Mouse (Mus musculus) lung, embryonic 16.5 days (tissue): ENCODE results near the gene Fam136a. TPM values are rescaled to one million over a fixed set of nuclear protein-coding genes. Genes with fewer than 3 reads are reported as not detected.

Source experiments
- ATAC-seq: fragments of 200-750 bp; cut with Nextera tagmentation; 2 replicates; pipeline ENCODE4 v1.8.0; 2017; ENCODE audit warnings: low read depth, mild to moderate bottlenecking, moderate library complexity
- H3K27ac ChIP-seq: fragments of 300-500 bp; sonication (generic); 2 replicates; pipeline ENCODE4 v1.5.1; 2014; ENCODE audit warnings: mild to moderate bottlenecking, control low read depth, low read length
- H3K27me3 ChIP-seq: fragments of 300-500 bp; sonication (generic); 2 replicates; pipeline ENCODE4 v1.6.1; 2014; ENCODE audit warnings: low read depth, low read length, mixed read lengths; ENCODE audit not compliant: control insufficient read depth, insufficient read depth
- H3K36me3 ChIP-seq: fragments of 300-500 bp; sonication (generic); 2 replicates; pipeline ENCODE4 v1.6.1; 2014; ENCODE audit warnings: low read length; ENCODE audit not compliant: control insufficient read depth, insufficient read depth
- H3K4me1 ChIP-seq: fragments of 300-500 bp; sonication (generic); replicated peaks from 2 replicates; pipeline ENCODE4 v1.6.1; 2014; ENCODE audit warnings: low read length, mixed read lengths; ENCODE audit not compliant: control insufficient read depth, insufficient read depth
- H3K4me2 ChIP-seq: fragments of 300-500 bp; sonication (generic); 2 replicates; pipeline ENCODE4 v1.6.1; 2014; ENCODE audit warnings: low read depth, low read length, control low read depth
- H3K4me3 ChIP-seq: fragments of 300-500 bp; sonication (generic); 2 replicates; pipeline ENCODE4 v1.5.1; 2014; ENCODE audit warnings: mild to moderate bottlenecking, low read length, control low read depth
- H3K9ac ChIP-seq: fragments of 300-500 bp; sonication (generic); 2 replicates; pipeline ENCODE4 v1.6.1; 2014; ENCODE audit warnings: low read length, control low read depth
- H3K9me3 ChIP-seq: fragments of 300-500 bp; sonication (generic); 2 replicates; pipeline ENCODE4 v1.6.1; 2016; ENCODE audit warnings: low read length; ENCODE audit not compliant: control insufficient read depth
- WGBS: fragments of 180-500 bp; shearing (Covaris S2); extraction: QIAGEN DNeasy Blood & Tissue Kit; methylation state at CpG from one replicate; pipeline ENCODE4 v1.1.7; 2014; 5-methylcytosine and 5-hydroxymethylcytosine counted together
- polyA plus RNA-seq: library from polyadenylated mRNA; unstranded; fragments of >200 nt; fragmentation: Nextera tagmentation; extraction: Ambion mirVana; gene quantifications from 2 replicates; pipeline ENCODE4 v1.2.1, GENCODE M21; 2015

Fam136a gene
- polyA plus RNA-seq, 1 experiment from 2014 or later = 98.7 TPM

DNA sequence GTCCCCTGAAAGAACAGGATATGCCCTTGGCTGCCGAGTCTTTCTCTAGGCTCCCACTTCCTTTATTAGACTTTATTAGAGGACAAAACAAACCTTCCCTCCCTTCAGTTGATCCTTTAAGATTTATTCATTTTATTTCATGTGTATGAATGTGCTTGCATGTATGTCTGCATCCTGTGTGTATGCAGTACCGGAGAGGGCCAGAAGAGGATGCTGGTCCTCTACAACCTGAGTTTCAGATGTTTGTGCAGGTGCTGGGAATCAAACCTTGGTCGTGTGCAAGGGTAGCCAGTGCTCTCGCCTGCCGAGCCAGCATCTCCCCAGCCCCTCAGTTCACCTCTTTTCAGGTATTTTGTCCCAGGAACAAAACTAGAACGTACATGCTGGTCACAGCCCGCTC, 4.1 kb upstream of the Fam136a start:
- no peak overlapping the region for H3K4me2 ChIP-seq
- H3K36me3 ChIP-seq = no peaks in the 10 kb centered on the region
- no peak for ATAC-seq
- H3K27ac ChIP-seq = no peak overlapping the region
- H3K27me3 ChIP-seq = no peaks in the 10 kb centered on the region
- 81% methylated on average over 7 of the region's 7 CpGs for WGBS
- H3K9me3 ChIP-seq = no peaks in the 10 kb centered on the region
- H3K4me3 ChIP-seq = no peak overlapping the region
- peaks cover 6% of the 10 kb centered on the region for H3K4me1 ChIP-seq
- H3K9ac ChIP-seq = no peak overlapping the region

DNA sequence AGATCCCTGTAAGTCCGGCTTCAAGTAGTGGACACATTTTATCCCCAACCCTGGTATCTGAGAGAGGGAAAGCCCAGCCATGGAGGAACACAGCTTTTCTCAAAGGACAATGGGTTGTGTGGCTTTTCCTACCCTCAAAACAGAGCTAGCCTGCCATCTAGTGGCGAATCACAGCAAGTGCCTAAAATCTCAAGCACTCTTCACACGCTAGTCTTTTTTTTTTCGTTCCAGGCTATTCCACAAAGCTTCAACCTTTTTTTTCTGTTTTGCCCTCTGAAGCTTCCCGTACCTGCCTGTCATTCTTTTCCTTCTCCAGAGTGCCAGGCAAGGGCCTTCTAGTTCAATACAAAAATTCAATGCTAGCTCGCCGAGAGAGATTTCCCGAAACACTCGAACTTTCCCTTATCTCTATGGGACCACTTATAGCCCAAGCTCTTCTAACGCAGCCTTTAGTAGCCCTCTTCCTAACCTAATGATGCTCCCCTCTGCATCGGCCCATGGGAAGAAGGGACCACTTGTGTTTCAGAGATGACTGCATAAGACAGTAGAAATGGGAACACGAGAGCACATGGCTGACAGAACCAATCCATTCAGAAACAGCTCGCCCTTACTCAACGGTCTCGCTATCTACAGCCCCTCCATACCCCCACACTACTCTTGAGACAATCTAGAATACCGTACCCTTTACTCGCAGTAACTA, 854 bp upstream of the Fam136a start:
- peaks cover 2% of the 10 kb centered on the region; the same call in 1 of the 2 replicates for H3K36me3 ChIP-seq
- no peaks in the 10 kb centered on the region for H3K27me3 ChIP-seq
- H3K9ac ChIP-seq = peak overlapping the region; percentile 91
- H3K4me1 ChIP-seq = peaks cover 10% of the 10 kb centered on the region
- 2% methylated on average over 17 of the region's 17 CpGs for WGBS
- 0 out of 2 replicates have a peak overlapping the region, but pooled peaks have one; percentile 12 for H3K27ac ChIP-seq
- peak; percentile 29 for ATAC-seq
- H3K9me3 ChIP-seq = no peaks in the 10 kb centered on the region
- peak overlapping the region; percentile 96 for H3K4me2 ChIP-seq
- peak overlapping the region; percentile 81 for H3K4me3 ChIP-seq

DNA sequence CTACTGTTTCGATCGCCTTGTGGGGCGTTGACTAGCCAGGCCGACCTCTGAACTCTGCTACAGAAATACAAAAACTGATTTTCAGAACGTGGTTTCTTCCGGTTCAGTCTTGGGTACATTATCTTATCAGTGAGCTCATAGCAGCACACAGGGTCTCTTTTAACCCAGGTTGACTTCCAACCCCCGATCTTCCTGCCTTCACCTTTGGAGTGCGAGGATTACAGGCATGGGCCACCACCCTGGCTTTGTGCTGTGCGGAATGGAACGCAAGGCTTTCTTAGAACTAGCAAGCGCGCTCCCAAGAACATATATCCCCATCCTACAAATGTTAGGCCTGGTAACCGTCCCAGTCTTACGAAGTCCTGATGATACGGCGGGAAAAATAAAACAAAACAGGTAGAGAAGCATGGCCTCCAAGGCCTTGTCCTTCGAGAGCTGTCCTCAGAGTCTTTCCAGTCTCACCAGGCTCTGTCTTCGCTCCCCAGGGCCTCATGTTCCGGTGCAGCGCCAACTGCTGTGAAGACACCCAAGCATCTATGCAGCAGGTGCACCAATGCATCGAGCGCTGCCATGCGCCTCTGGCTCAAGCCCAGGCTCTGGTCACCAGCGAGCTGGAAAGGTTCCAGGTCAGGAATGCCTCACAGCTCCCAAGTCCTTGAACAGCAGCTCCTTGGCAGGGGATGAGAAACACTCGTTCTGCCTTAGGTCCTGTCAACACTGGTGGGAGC, 843 bp downstream of the Fam136a start:
- Histone ChIP-seq H3K9me3 (no peaks in the 10 kb centered on the region), H3K9ac (peak overlapping the region; percentile 91), H3K4me2 (peak overlapping the region; percentile 96), H3K4me3 (peak overlapping the region; percentile 81), H3K27ac (peak overlapping the region; percentile 83), H3K27me3 (no peaks in the 10 kb centered on the region), H3K36me3 (peaks cover 2% of the 10 kb centered on the region; the same call in 1 of the 2 replicates), H3K4me1 (peaks cover 16% of the 10 kb centered on the region)
- peak; percentile 2; the same call in 1 of the 2 replicates for ATAC-seq
- 32% methylated on average over 25 of the region's 25 CpGs for WGBS

DNA sequence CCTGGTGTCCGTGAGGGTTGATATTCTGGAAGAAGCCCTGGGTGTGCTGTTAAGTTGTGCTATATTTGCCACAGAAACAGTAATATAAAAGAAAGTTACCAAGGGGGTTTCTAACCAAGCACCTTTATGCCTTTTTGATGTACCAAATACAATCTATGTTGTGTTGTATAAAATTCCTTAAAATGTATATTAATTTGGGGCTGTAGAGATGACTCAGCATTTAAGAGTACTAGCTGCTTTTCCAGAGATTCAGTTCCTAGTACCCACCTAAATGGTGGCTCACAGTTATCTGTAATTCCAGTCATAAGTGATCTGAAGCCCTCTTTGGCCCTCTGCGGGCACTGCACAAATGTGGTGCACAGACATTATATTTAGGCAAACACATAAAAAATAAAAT, 1.4 kb downstream of the Fam136a start:
- H3K4me2 ChIP-seq = peak overlapping the region; percentile 96
- ATAC-seq = no peak
- H3K27ac ChIP-seq = no peak overlapping the region
- H3K36me3 ChIP-seq = peaks cover 2% of the 10 kb centered on the region; the same call in 1 of the 2 replicates
- H3K4me1 ChIP-seq = peaks cover 16% of the 10 kb centered on the region
- H3K4me3 ChIP-seq = peak overlapping the region; percentile 81
- H3K27me3 ChIP-seq = no peaks in the 10 kb centered on the region
- H3K9me3 ChIP-seq = no peaks in the 10 kb centered on the region
- WGBS = 51% methylated on average over 2 of the region's 2 CpGs
- no peak overlapping the region; the same call in 1 of the 2 replicates for H3K9ac ChIP-seq

DNA sequence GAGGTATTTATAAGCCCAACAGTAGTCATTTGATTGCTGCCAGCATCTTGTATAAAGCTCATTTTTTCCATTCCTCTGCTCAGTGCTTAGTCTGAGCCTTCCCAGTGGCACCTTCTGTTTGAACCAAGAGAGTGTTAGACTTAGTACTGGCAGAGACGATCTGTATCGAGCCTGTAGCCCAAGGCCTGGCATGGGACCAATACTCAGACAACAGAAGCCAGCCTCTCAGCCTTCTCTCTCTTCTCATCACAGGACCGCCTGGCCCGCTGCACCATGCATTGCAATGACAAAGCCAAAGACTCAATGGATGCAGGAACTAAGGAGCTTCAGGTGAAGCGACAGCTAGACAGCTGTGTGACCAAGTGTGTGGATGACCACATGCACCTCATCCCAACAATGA, 3.0 kb downstream of the Fam136a start:
- H3K4me1 ChIP-seq = peaks cover 27% of the 10 kb centered on the region
- 89% methylated on average over 5 of the region's 5 CpGs for WGBS
- peaks cover 2% of the 10 kb centered on the region; the same call in 1 of the 2 replicates for H3K36me3 ChIP-seq
- no peak overlapping the region for H3K9ac ChIP-seq
- no peak overlapping the region for H3K4me3 ChIP-seq
- no peaks in the 10 kb centered on the region for H3K9me3 ChIP-seq
- ATAC-seq = no peak
- H3K4me2 ChIP-seq = no peak overlapping the region
- no peaks in the 10 kb centered on the region for H3K27me3 ChIP-seq
- no peak overlapping the region for H3K27ac ChIP-seq

DNA sequence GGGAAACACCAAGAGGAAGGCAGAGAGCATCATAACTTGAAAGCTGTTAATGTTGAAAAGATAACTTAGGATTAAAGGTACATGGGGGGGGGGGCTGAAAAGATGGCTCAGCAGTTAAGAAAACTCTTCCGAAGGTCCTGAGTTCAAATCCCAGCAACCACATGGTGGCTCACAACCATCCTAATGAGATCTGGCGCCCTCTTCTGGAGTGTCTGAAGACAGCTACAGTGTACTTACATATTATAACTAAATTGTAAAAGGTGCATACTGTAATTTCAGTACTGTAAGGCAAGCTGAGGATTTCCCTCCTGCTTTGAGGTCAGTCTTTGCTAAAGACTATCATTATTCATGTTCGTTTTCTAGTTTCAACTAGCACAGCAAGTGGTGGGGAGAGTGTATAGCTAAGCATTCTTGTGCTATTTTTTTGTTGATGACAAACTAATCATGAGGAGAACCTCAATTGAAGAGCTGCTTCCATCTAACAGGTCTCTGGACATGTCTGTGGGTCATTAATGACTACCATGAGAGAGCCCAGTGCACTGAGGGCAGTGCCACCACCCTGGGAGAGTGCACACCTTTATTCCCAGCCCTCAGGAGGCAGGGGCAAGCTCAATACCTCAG, 4.8 kb downstream of the Fam136a start:
- 57% methylated on average over 3 of the region's 3 CpGs for WGBS
- peak overlapping the region; percentile 67; the same call in 1 of the 2 replicates for H3K9ac ChIP-seq
- H3K4me3 ChIP-seq = no peak overlapping the region; the same call in 1 of the 2 replicates
- H3K4me1 ChIP-seq = peaks cover 24% of the 10 kb centered on the region
- H3K36me3 ChIP-seq = peaks cover 2% of the 10 kb centered on the region; the same call in 1 of the 2 replicates
- H3K4me2 ChIP-seq = peak overlapping the region; percentile 80; the same call in 1 of the 2 replicates
- H3K27ac ChIP-seq = no peak overlapping the region; the same call in 1 of the 2 replicates
- H3K9me3 ChIP-seq = no peaks in the 10 kb centered on the region
- H3K27me3 ChIP-seq = no peaks in the 10 kb centered on the region
- ATAC-seq = no peak

DNA sequence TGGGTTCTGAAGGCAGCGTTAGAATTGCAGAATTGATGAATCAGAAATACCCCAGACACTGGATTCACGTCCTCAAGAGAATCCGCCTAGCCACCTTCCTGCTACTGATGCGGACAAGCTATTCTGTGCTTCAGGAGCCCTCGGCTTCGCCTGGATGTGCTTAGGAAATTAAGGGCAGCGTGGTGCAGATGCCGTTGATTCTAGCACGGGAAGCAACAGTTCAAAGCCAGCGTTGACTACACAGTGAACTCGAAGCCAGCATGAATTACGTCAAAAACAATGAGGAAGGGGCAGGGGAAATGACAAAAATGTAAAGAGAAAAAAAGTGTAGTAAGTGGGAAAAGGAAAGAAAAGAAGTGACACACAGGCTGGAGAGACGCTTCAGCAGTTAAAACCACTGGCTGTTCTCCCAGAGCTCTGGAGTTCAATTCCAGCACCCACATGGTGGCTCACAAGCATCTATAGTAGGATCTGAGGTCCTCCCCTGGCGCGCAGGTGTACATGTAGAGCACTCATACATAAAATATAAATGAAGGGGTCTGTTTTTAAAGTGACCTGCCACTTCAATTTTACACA, 5.4 kb downstream of the Fam136a start, which contains the start of gene Snrpg:
TSS of gene Snrpg (plus strand) at position 541 of the 576 bp plus-strand sequence.
- no peaks in the 10 kb centered on the region for H3K9me3 ChIP-seq
- 13% methylated on average over 15 of the region's 15 CpGs for WGBS
- peaks cover 2% of the 10 kb centered on the region; the same call in 1 of the 2 replicates for H3K36me3 ChIP-seq
- H3K4me1 ChIP-seq = peaks cover 24% of the 10 kb centered on the region
- no peak for ATAC-seq
- H3K9ac ChIP-seq = peak within 1 kb of the TSS; percentile 83
- no peaks in the 10 kb centered on the region for H3K27me3 ChIP-seq
- peak within 1 kb of the TSS; percentile 82 for H3K27ac ChIP-seq
- H3K4me2 ChIP-seq = peak within 1 kb of the TSS; percentile 80
- H3K4me3 ChIP-seq = peak within 1 kb of the TSS; percentile 77

DNA sequence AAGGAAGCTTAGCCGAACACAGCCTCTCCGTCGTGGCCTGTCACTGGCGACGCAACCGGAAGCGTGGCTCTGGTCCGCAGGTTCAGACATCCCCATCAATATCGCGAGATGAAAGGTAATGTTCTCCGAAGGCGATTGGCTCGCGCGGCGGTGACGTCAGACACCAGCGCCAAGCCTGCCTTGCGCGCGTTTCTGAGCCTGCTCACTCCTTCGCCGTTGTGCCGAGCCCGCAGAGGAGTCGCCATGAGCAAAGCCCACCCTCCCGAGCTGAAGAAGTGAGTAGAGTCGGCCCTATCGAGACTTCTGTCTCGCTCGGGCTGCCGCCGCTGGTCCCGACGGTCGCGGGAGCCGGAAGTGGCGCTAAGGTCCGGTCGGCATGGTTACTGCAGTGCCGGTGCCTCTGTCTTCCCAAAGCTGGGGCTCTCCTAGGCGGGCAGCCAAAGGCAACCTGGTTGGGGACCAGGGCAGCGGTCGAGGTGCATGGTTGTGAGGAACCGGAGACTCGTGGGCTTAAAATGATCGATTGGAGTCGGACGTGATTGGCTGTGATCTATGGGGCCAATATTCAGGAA, 6.0 kb downstream of the Fam136a start:
- H3K27ac ChIP-seq = peak overlapping the region; percentile 82
- ATAC-seq = peak; percentile 97
- no peaks in the 10 kb centered on the region for H3K27me3 ChIP-seq
- peaks cover 3% of the 10 kb centered on the region for H3K36me3 ChIP-seq
- H3K4me3 ChIP-seq = peak overlapping the region; percentile 77
- H3K9me3 ChIP-seq = no peaks in the 10 kb centered on the region
- H3K4me1 ChIP-seq = peaks cover 20% of the 10 kb centered on the region
- peak overlapping the region; percentile 80 for H3K4me2 ChIP-seq
- H3K9ac ChIP-seq = peak overlapping the region; percentile 83
- WGBS = under 1% methylated on average over 50 of the region's 50 CpGs
